Mouse (Mus musculus) forebrain, embryonic 12.5 days (tissue): ENCODE results near the gene St6galnac3. TPM values are rescaled to one million over a fixed set of nuclear protein-coding genes. Genes with fewer than 3 reads are reported as not detected.

Experiments used
- ATAC-seq: fragments of 200-750 bp; cut with Nextera tagmentation; 2 replicates; pipeline ENCODE4 v1.8.0; 2017; ENCODE audit warnings: moderate TSS enrichment; ENCODE audit not compliant: low FRiP score
- H3K27ac ChIP-seq: fragments of 300-500 bp; sonication (generic); 2 replicates; pipeline ENCODE4 v1.5.1; 2016; ENCODE audit warnings: mild to moderate bottlenecking
- H3K27me3 ChIP-seq: fragments of 300-500 bp; sonication (generic); 2 replicates; pipeline ENCODE4 v1.6.1; 2016; ENCODE audit warnings: mild to moderate bottlenecking
- H3K36me3 ChIP-seq: fragments of 300-500 bp; sonication (generic); replicated peaks from 2 replicates; pipeline ENCODE4 v1.6.1; 2016; ENCODE audit warnings: mild to moderate bottlenecking
- H3K4me1 ChIP-seq: fragments of 300-500 bp; sonication (generic); 2 replicates; pipeline ENCODE4 v1.6.1; 2016
- H3K4me2 ChIP-seq: fragments of 300-500 bp; sonication (generic); 2 replicates; pipeline ENCODE4 v1.6.1; 2016; ENCODE audit warnings: mild to moderate bottlenecking, moderate library complexity
- H3K4me3 ChIP-seq: fragments of 300-500 bp; sonication (generic); replicated peaks from 2 replicates; pipeline ENCODE4 v1.5.1; 2016; ENCODE audit warnings: mild to moderate bottlenecking
- H3K9ac ChIP-seq: fragments of 300-500 bp; sonication (generic); 2 replicates; pipeline ENCODE4 v1.6.1; 2016; ENCODE audit warnings: mild to moderate bottlenecking
- H3K9me3 ChIP-seq: fragments of 300-500 bp; sonication (generic); 2 replicates; pipeline ENCODE4 v1.6.1; 2016
- WGBS: fragments of 180-500 bp; shearing (Covaris S2); methylation state at CpG from one replicate; pipeline ENCODE4 v1.1.7; 2016; 5-methylcytosine and 5-hydroxymethylcytosine counted together
- polyA plus RNA-seq: library from polyadenylated mRNA; unstranded; fragments of >200 nt; fragmentation: Nextera tagmentation; extraction: Ambion mirVana; gene quantifications from 2 replicates; pipeline ENCODE4 v1.2.1, GENCODE M21; 2016

Gene St6galnac3
- polyA plus RNA-seq, 1 experiment from 2014 or later = 26.9 TPM

DNA sequence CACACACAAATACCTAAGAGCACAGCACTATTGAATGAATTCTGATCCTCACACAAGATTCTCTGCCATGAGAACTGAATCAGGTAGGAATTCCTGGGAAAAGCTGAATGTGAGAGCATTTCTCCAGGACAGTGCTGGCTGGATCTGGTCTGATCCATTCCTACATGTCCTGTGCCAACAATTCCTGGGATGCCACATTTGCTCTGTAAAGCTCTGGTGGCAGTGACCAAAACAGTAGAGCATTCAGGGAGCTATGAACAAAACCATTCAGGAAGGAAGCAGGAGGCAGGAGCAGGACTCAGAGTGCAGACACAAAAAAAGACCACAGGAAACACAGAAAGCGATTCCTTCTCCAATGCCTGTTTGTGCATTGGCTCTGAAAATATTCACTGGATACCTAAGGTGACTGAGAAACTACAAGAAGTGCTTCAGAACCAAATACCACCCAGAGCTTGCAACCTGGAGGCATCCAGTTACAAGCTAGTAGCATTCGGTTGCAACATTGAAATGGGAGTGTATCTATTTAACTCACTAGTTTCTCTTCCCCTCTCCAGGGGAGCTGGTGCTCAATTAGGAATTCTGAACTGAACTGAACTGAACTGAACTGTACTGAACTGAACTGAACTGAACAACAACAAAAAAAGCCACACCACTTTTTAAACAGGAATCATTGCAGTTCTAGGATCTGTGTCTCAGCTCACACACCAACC lies 88.7 kb downstream of the St6galnac3 start:
- 66% methylated on average over 2 of the region's 2 CpGs for WGBS
- Histone ChIP-seq H3K36me3 (no peaks in the 10 kb centered on the region), H3K9ac (no peak overlapping the region), H3K9me3 (no peaks in the 10 kb centered on the region), H3K4me3 (no peak overlapping the region), H3K27me3 (no peaks in the 10 kb centered on the region), H3K27ac (0 out of 2 replicates have a peak overlapping the region, but pooled peaks have one; percentile 0), H3K4me2 (no peak overlapping the region), H3K4me1 (0 out of 2 replicates have a peak, but pooled peaks cover under 1% of the 10 kb centered on the region)
- ATAC-seq = no peak

DNA sequence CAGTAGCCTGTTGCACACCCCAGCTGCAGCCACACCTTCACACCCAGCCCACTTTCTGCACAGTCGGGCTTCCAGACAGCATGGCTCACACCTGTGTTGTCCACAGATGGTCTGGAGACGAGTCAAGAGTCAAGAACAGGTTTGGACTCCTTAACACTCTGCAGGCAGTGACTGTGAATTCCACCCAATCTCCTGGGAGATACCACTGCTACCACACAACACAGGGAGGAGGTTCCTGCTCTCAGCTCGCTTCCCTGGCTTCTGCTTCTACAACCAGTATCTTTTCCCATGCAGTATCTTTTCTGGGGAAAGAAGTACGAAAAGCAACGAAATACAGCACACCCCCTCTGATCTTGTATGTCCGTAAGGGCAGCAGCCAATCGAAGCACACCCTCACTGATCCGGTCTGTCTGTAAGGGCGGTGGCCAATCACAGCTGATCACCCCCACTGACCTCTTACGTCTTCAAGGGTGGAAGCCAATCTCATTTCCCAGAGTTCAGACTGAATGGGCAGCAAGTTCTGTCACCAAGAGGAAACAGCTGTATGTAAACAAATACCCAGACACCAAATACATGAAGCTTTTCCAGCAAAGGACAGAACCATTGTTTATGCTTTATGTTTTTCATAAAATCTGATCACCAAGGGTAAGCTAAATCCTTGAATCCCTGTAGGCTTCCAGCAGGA lies 92.8 kb downstream of the St6galnac3 start:
- WGBS = 89% methylated on average over 10 of the region's 10 CpGs
- no peak for ATAC-seq
- no peak overlapping the region for H3K27ac ChIP-seq
- H3K9me3 ChIP-seq = no peaks in the 10 kb centered on the region
- H3K36me3 ChIP-seq = no peaks in the 10 kb centered on the region
- H3K4me2 ChIP-seq = no peak overlapping the region
- no peaks in the 10 kb centered on the region for H3K4me1 ChIP-seq
- H3K9ac ChIP-seq = no peak overlapping the region
- H3K4me3 ChIP-seq = no peak overlapping the region
- H3K27me3 ChIP-seq = no peaks in the 10 kb centered on the region

- H3K9ac ChIP-seq = no peak overlapping the region
- no peaks in the 10 kb centered on the region for H3K36me3 ChIP-seq
- H3K4me2 ChIP-seq = no peak overlapping the region
- no peaks in the 10 kb centered on the region for H3K27me3 ChIP-seq
- H3K4me1 ChIP-seq = no peaks in the 10 kb centered on the region
- no peak overlapping the region for H3K4me3 ChIP-seq
- H3K27ac ChIP-seq = no peak overlapping the region
- H3K9me3 ChIP-seq = no peaks in the 10 kb centered on the region
- no peak for ATAC-seq
- WGBS = 90% methylated on average over 5 of the region's 5 CpGs
Measured at GRCm38 (mm10) chr3:153626237-153626636, 98.7 kb downstream of the St6galnac3 start.

- Histone ChIP-seq H3K27ac (no peak overlapping the region), H3K4me1 (peaks cover 13% of the 10 kb centered on the region), H3K9me3 (no peaks in the 10 kb centered on the region), H3K27me3 (no peaks in the 10 kb centered on the region), H3K4me2 (no peak overlapping the region), H3K4me3 (no peak overlapping the region), H3K9ac (no peak overlapping the region), H3K36me3 (no peaks in the 10 kb centered on the region)
- WGBS = 92% methylated on average over 7 of the region's 7 CpGs
- ATAC-seq = no peak
Measured at GRCm38 (mm10) chr3:153618976-153619375, 106.0 kb downstream of the St6galnac3 start.

DNA sequence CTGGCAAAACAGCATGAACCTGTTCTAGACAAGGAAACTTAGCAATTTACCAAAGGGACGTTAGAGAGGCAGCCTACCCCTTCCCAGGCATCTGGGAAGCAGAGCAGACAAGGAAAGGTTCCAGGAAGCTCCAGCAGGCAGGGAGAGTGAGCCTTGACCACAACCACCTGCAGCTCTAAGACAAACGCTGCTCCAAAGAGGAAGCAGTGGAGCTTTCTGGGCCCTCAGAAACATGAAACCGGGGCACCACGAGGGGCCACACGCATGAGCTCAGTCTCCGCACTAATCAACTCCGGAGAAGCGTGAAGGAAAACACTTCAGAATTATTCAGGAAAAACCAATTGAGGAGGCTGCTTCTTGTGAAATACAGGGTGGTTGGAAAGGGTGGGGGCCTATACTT lies 108.1 kb downstream of the St6galnac3 start:
- H3K9me3 ChIP-seq = no peaks in the 10 kb centered on the region
- ATAC-seq = no peak
- peaks cover 13% of the 10 kb centered on the region for H3K4me1 ChIP-seq
- H3K27ac ChIP-seq = no peak overlapping the region
- H3K4me2 ChIP-seq = no peak overlapping the region
- no peak overlapping the region for H3K9ac ChIP-seq
- no peak overlapping the region for H3K4me3 ChIP-seq
- WGBS = 45% methylated on average over 8 of the region's 8 CpGs
- H3K27me3 ChIP-seq = no peaks in the 10 kb centered on the region
- no peaks in the 10 kb centered on the region for H3K36me3 ChIP-seq

DNA sequence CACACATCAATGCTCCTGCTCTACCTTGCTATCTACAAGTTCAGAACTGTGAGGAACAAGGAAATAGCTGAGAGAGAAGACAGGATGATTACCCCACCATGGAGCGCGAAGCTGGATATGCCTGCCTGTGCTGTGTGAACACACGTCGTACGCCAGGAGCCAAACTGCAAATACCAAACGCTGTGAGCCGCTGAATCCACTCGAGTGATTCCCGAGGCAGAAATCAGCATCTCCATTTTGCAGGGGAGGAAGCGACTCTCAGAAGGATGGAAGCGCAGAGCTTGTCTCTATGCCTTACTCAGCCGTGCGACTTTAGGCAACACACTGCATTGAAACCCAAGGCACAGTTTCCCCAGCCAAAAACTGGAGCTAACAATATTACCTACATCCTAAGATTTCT lies 114.7 kb downstream of the St6galnac3 start:
- no peaks in the 10 kb centered on the region for H3K9me3 ChIP-seq
- H3K9ac ChIP-seq = no peak overlapping the region
- no peaks in the 10 kb centered on the region for H3K27me3 ChIP-seq
- 87% methylated on average over 13 of the region's 13 CpGs for WGBS
- no peak overlapping the region for H3K4me3 ChIP-seq
- H3K4me1 ChIP-seq = peaks cover 11% of the 10 kb centered on the region
- no peak overlapping the region for H3K4me2 ChIP-seq
- no peak overlapping the region for H3K27ac ChIP-seq
- no peak for ATAC-seq
- no peaks in the 10 kb centered on the region for H3K36me3 ChIP-seq

GRCm38 (mm10) chr3:153606331-153606730 lies 118.6 kb downstream of the St6galnac3 start:
- no peak overlapping the region for H3K4me2 ChIP-seq
- no peaks in the 10 kb centered on the region for H3K36me3 ChIP-seq
- peaks cover 19% of the 10 kb centered on the region for H3K4me1 ChIP-seq
- no peaks in the 10 kb centered on the region for H3K27me3 ChIP-seq
- WGBS = 89% methylated on average over 3 of the region's 3 CpGs
- H3K27ac ChIP-seq = no peak overlapping the region
- H3K4me3 ChIP-seq = no peak overlapping the region
- H3K9me3 ChIP-seq = no peaks in the 10 kb centered on the region
- no peak overlapping the region for H3K9ac ChIP-seq
- no peak for ATAC-seq

DNA sequence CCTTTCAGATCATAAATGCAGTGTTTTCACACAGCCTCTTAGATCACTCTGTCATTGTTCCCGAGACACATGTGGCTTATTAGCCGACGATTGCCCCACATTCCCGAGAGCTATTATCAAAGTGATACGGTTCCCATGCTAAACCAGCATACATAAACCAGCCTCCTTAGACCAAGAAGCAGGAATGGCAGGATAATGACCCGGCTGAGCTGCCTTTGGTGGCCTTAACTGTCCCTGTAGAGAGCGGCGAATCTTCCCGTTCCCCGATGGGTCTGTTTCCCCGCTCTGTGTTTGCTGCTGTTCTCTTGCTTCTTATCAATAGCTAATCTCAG lies 119.2 kb downstream of the St6galnac3 start:
- Histone ChIP-seq H3K27me3 (no peaks in the 10 kb centered on the region), H3K9ac (no peak overlapping the region), H3K4me1 (peaks cover 19% of the 10 kb centered on the region), H3K27ac (peak overlapping the region; percentile 31; the same call in 1 of the 2 replicates), H3K4me2 (no peak overlapping the region), H3K9me3 (no peaks in the 10 kb centered on the region), H3K4me3 (no peak overlapping the region), H3K36me3 (no peaks in the 10 kb centered on the region)
- 56% methylated on average over 11 of the region's 11 CpGs for WGBS
- 0 out of 2 replicates have a peak, but pooled peaks have one; percentile 23 for ATAC-seq

DNA sequence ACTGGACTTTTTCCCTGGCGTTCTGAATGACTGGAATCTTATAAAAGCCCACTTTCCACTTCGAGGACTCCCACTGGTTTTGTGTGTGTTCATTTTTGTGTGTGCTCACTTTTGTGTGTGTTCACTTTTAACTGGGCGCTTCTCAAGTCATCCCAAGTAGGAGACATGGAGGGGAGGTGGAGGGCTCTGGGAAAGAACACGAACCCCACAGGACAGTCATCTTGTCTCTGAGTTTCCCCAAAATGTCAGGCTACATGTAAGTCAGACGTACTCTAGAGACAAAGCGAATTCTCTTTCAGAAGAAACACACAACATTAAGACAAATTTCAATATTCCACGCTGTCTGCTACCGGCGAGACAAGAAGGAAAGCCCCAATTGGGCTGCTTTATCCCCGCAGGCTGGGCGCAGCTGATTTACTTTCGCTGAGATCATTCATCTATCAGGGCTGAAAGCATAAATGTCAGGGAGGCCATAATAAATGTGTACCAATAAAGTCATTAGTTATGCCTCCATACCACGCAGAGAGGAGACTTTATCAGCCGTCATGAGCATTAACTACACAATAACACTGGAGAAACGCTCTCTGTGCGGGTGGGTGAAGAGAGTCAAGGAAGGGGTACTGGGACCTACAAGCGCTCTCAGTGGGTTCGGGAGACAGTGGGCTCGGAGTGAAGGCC lies 119.7 kb downstream of the St6galnac3 start:
- H3K36me3 ChIP-seq = no peaks in the 10 kb centered on the region
- WGBS = 80% methylated on average over 19 of the region's 19 CpGs
- no peak overlapping the region for H3K4me3 ChIP-seq
- no peak overlapping the region for H3K9ac ChIP-seq
- H3K9me3 ChIP-seq = no peaks in the 10 kb centered on the region
- H3K4me1 ChIP-seq = peaks cover 19% of the 10 kb centered on the region
- no peak overlapping the region for H3K4me2 ChIP-seq
- ATAC-seq = 0 out of 2 replicates have a peak, but pooled peaks have one; percentile 20
- no peaks in the 10 kb centered on the region for H3K27me3 ChIP-seq
- no peak overlapping the region for H3K27ac ChIP-seq

DNA sequence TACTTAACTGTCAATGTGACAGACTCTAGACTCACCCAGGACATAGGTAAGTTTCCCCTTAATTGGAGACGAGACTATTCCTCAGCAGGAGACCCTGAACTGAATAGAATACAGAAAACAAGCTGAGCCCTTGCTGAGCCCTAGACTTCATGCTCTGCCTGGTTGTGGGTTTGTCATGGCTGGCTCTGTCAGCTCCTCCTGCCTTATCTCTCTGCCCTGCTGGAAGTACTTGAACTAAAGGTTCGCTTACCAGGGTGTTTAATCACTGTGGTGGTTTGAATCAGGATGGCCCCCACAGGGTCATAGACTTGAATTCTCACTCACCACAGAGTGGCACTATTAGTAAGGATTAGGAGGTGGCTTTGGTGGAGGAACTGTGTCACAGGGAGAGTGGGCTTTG lies 125.8 kb downstream of the St6galnac3 start:
- no peak overlapping the region for H3K27ac ChIP-seq
- no peak for ATAC-seq
- WGBS = 50% methylated on average over 2 of the region's 2 CpGs

DNA sequence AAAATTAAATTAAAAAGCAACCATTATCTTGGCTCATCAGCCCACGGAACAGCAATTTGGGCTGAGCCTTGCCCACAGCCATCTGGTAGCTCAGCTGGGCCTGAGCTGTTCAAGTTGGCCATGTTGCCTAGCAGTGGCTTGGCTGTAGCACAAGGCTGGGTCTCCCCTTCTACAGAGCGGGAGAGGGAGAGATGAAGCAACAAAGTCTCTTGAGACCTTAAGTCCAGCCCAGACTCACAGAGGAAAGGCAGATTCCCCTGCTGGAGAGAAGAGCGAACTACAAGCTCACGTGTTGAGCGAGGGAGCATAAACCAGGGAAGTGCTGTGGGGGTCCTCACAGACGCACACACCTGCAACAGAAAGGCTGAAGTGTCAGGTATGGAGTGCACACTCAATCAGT lies 126.3 kb downstream of the St6galnac3 start:
- no peak overlapping the region for H3K4me3 ChIP-seq
- ATAC-seq = no peak
- peaks cover 12% of the 10 kb centered on the region for H3K4me1 ChIP-seq
- H3K9ac ChIP-seq = no peak overlapping the region
- H3K27ac ChIP-seq = no peak overlapping the region
- H3K4me2 ChIP-seq = no peak overlapping the region
- no peaks in the 10 kb centered on the region for H3K36me3 ChIP-seq
- no peaks in the 10 kb centered on the region for H3K27me3 ChIP-seq
- H3K9me3 ChIP-seq = no peaks in the 10 kb centered on the region
- 82% methylated on average over 6 of the region's 6 CpGs for WGBS

More for the DNA sequence above, 125.8 kb downstream of the St6galnac3 start:
- Histone ChIP-seq H3K9ac (no peak overlapping the region), H3K9me3 (no peaks in the 10 kb centered on the region), H3K4me1 (peaks cover 10% of the 10 kb centered on the region), H3K36me3 (no peaks in the 10 kb centered on the region), H3K4me2 (no peak overlapping the region), H3K4me3 (no peak overlapping the region), H3K27me3 (no peaks in the 10 kb centered on the region)

GRCm38 (mm10) chr3:153594531-153594930 lies 130.4 kb downstream of the St6galnac3 start:
- H3K36me3 ChIP-seq = no peaks in the 10 kb centered on the region
- no peaks in the 10 kb centered on the region for H3K27me3 ChIP-seq
- H3K4me2 ChIP-seq = no peak overlapping the region
- H3K9ac ChIP-seq = no peak overlapping the region
- no peaks in the 10 kb centered on the region for H3K9me3 ChIP-seq
- 77% methylated on average over 9 of the region's 9 CpGs for WGBS
- no peak overlapping the region for H3K4me3 ChIP-seq
- no peak; the same call in 1 of the 2 replicates for ATAC-seq
- H3K4me1 ChIP-seq = peaks cover 10% of the 10 kb centered on the region
- no peak overlapping the region for H3K27ac ChIP-seq
